Mouse (Mus musculus) adrenal gland (tissue): ENCODE measurements around the gene Vmn2r41.
"Not testable (repeated sequence)": the region's sequence is repeated elsewhere in the genome, so short reads cannot be mapped to it uniquely, and the experiment has no call there.

Experiments used
- intact Hi-C: fragments of 180-260 bp; cut with DNase I; formaldehyde crosslinking; loops from one replicate; pipeline ENCODE4 v1.15.1; 2025
- long read RNA-seq, 2 experiments: library from polyadenylated mRNA; unstranded; transcript quantifications; one replicate each; pipeline ENCODE4 v2.0.0; 2020; ENCODE audit warnings: borderline replicate concordance in 1 of 2; ENCODE audit not compliant: insufficient replicate concordance in 1 of 2

The Vmn2r41 gene
- long read RNA-seq, experiment 1, result 0 reads
- long read RNA-seq, experiment 2, result 0 reads

DNA sequence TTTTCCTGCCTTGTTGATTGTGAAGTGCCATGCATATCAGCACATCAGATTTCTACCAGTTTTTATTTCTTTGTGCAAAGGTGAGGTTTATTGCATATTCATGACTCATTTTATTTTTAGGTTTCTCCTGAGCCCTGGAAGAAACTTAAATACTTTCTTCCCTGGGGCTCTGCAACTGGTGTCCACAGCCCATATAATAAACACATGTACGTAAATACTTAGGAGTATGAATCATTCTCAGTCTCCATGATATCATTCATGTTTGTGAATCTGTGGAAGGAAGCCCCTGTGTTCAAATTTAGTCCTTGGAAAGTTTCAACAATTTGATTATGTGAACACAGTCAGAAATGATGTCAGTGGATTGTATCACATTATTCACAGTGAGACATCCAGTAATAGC lies at the start of gene Vmn2r41:
Gene Vmn2r41 (minus strand): TSS at position 101 of the 400 bp plus-strand sequence.
- intact Hi-C loops, result not testable (repeated sequence)

DNA sequence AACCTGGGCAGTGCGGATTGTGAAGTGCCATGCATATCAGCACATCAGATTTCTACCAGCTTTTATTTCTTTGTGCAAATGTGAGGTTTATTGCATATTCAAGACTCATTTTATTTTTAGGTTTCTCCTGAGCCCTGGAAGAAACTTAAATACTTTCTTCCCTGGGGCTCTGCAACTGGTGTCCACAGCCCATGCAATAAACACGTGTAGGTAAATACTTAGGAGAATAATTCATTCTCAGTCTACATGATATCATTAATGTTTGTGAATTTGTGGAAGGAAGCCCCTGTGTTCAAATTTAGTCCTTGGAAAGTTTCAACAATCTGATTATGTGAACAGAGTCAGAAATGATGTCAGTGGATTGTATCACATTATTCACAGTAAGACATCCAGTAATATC lies 38.8 kb upstream of the Vmn2r41 start, which contains the start of gene Vmn2r42:
Gene Vmn2r42 (minus strand): TSS at position 101 of the 400 bp plus-strand sequence.
- intact Hi-C loops, result not testable (repeated sequence)

DNA sequence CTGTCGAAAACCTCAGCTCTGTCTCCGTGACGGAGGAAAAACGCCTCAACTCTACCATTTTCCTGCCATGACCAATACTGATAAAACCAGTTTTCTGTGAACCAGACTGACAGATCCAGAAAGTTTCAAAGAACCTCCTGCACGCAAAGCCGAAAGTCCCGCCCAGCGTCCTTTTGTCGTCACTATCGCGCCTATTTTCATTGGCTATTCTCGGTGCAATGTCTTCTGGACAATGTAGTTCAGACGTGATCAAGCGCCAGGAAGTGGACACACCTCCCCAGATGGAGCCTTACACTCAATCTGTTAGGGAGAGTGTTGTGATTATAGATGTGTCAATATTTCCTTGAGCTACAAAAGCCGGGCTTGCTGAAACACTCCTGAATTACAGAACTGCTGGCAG lies 68.6 kb downstream of the Vmn2r41 start:
- intact Hi-C loops, result not testable (repeated sequence)
